Mouse (Mus musculus): ENCODE data around the gene Mcl1. TPM values are rescaled to one million over a fixed set of nuclear protein-coding genes. Genes with fewer than 3 reads are reported as not detected.
A peak's percentile ranks its signal among the peaks of the same experiment; 100 is the strongest.
"Not testable (repeated sequence)": the region's sequence is repeated elsewhere in the genome, so short reads cannot be mapped to it uniquely, and the experiment has no call there.

Mcl1 gene
- polyA plus RNA-seq (2014; fragmentation: Nextera tagmentation; extraction: Ambion mirVana) = 62.0 and 65.8 TPM in 2 replicates

GRCm38 (mm10) chr3:95658236-95658867 lies at the start of gene Mcl1:
Gene Mcl1 (plus strand): TSS chr3:95658788.
- H3K9ac ChIP-seq (ENCODE audit: low read depth, low read length) = peak within 1 kb of the TSS; percentile 100

GRCm38 (mm10) chr3:95609195-95609594 lies 49.4 kb upstream of the Mcl1 start:
- H3K9me3 ChIP-seq (ENCODE audit: control insufficient read depth, low read length) = no peaks in the 10 kb centered on the region
- WGBS = 64% methylated on average over 3 of the region's 3 CpGs
- no peak overlapping the region for H3K4me2 ChIP-seq (ENCODE audit: low read depth, low read length)
- ATAC-seq (ENCODE audit: low read depth) (no peak), DNase-seq (ENCODE audit: low spot score) (no peak)
- no peak overlapping the region for H3K27ac ChIP-seq (replicated peaks; ENCODE audit: low read depth, low read length)
- H3K9ac ChIP-seq (ENCODE audit: low read depth, low read length) = no peak overlapping the region
- H3K4me1 ChIP-seq (ENCODE audit: control insufficient read depth, insufficient read depth, low read length) = no peaks in the 10 kb centered on the region
- no peaks in the 10 kb centered on the region for H3K27me3 ChIP-seq (replicated peaks; ENCODE audit: control insufficient read depth, insufficient read depth, low read length)
- no peak overlapping the region for H3K4me3 ChIP-seq (ENCODE audit: low read depth, low read length)
- H3K36me3 ChIP-seq (ENCODE audit: control insufficient read depth, insufficient read depth, low read length) = peaks cover 46% of the 10 kb centered on the region

More at GRCm38 (mm10) chr3:95658236-95658867, at the start of gene Mcl1:
- peaks cover 33% of the 10 kb centered on the region for H3K36me3 ChIP-seq (ENCODE audit: control insufficient read depth, insufficient read depth, low read length)
- DNase-seq (ENCODE audit: low spot score) (peak; percentile 98), ATAC-seq (ENCODE audit: low read depth) (peak; percentile 97)
- no peaks in the 10 kb centered on the region for H3K9me3 ChIP-seq (ENCODE audit: control insufficient read depth, low read length)
- 0% methylated on average over 31 of the region's 43 CpGs for WGBS
- H3K27ac ChIP-seq (replicated peaks; ENCODE audit: low read depth, low read length) = peak within 1 kb of the TSS; percentile 99
- H3K4me3 ChIP-seq (ENCODE audit: low read depth, low read length) = peak within 1 kb of the TSS; percentile 99
- H3K27me3 ChIP-seq (replicated peaks; ENCODE audit: control insufficient read depth, insufficient read depth, low read length) = no peaks in the 10 kb centered on the region
- peak within 1 kb of the TSS; percentile 75 for H3K4me2 ChIP-seq (ENCODE audit: low read depth, low read length)
- H3K4me1 ChIP-seq (ENCODE audit: control insufficient read depth, insufficient read depth, low read length) = peaks cover 26% of the 10 kb centered on the region

GRCm38 (mm10) chr3:95613996-95614395 lies 44.6 kb upstream of the Mcl1 start:
- Histone ChIP-seq H3K9me3 (ENCODE audit: control insufficient read depth, low read length) (no peaks in the 10 kb centered on the region), H3K27ac (replicated peaks; ENCODE audit: low read depth, low read length) (no peak overlapping the region), H3K36me3 (ENCODE audit: control insufficient read depth, insufficient read depth, low read length) (peaks cover 52% of the 10 kb centered on the region), H3K4me3 (ENCODE audit: low read depth, low read length) (no peak overlapping the region), H3K4me1 (ENCODE audit: control insufficient read depth, insufficient read depth, low read length) (no peaks in the 10 kb centered on the region), H3K9ac (ENCODE audit: low read depth, low read length) (no peak overlapping the region), H3K27me3 (replicated peaks; ENCODE audit: control insufficient read depth, insufficient read depth, low read length) (no peaks in the 10 kb centered on the region), H3K4me2 (ENCODE audit: low read depth, low read length) (no peak overlapping the region)
- 89% methylated on average over 1 of the region's 1 CpGs for WGBS
- DNase-seq (ENCODE audit: low spot score) = no peak
- no peak for ATAC-seq (ENCODE audit: low read depth)

- Histone ChIP-seq H3K4me2 (ENCODE audit: low read depth, low read length) (no peak overlapping the region), H3K27me3 (replicated peaks; ENCODE audit: control insufficient read depth, insufficient read depth, low read length) (no peaks in the 10 kb centered on the region), H3K4me3 (ENCODE audit: low read depth, low read length) (no peak overlapping the region), H3K4me1 (ENCODE audit: control insufficient read depth, insufficient read depth, low read length) (no peaks in the 10 kb centered on the region), H3K36me3 (ENCODE audit: control insufficient read depth, insufficient read depth, low read length) (peaks cover 52% of the 10 kb centered on the region), H3K9me3 (ENCODE audit: control insufficient read depth, low read length) (no peaks in the 10 kb centered on the region), H3K27ac (replicated peaks; ENCODE audit: low read depth, low read length) (no peak overlapping the region), H3K9ac (ENCODE audit: low read depth, low read length) (no peak overlapping the region)
- ATAC-seq (ENCODE audit: low read depth) (no peak), DNase-seq (ENCODE audit: low spot score) (no peak)
- 55% methylated on average over 1 of the region's 1 CpGs for WGBS
These were observed 40.1 kb upstream of the Mcl1 start for GRCm38 (mm10) chr3:95618511-95618910.

GRCm38 (mm10) chr3:95621241-95621640 lies 37.3 kb upstream of the Mcl1 start:
- ATAC-seq (ENCODE audit: low read depth) (no peak), DNase-seq (ENCODE audit: low spot score) (no peak)
- Histone ChIP-seq H3K36me3 (ENCODE audit: control insufficient read depth, insufficient read depth, low read length) (peaks cover 40% of the 10 kb centered on the region), H3K9ac (ENCODE audit: low read depth, low read length) (no peak overlapping the region), H3K4me2 (ENCODE audit: low read depth, low read length) (no peak overlapping the region), H3K9me3 (ENCODE audit: control insufficient read depth, low read length) (no peaks in the 10 kb centered on the region), H3K27ac (replicated peaks; ENCODE audit: low read depth, low read length) (no peak overlapping the region), H3K4me1 (ENCODE audit: control insufficient read depth, insufficient read depth, low read length) (peaks cover 4% of the 10 kb centered on the region), H3K4me3 (ENCODE audit: low read depth, low read length) (no peak overlapping the region), H3K27me3 (replicated peaks; ENCODE audit: control insufficient read depth, insufficient read depth, low read length) (no peaks in the 10 kb centered on the region)
- 73% methylated on average over 1 of the region's 1 CpGs for WGBS

DNA sequence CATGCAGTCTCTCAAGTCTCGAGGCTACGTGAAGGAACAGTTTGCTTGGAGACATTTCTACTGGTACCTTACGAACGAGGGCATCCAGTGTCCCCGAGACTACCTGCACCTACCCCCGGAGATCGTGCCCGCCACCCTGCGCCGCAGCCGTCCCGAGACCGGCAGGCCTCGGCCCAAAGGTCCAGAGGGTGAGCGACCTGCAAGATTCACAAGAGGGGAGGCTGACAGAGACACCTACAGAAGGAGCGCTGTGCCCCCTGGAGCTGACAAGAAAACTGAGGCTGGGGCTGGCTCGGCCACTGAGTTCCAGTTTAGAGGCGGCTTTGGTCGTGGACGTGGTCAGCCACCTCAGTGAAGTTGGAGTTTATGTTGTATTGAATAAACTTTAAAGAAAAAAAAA lies 36.2 kb upstream of the Mcl1 start:
- not testable (repeated sequence) for H3K27ac ChIP-seq (replicated peaks; ENCODE audit: low read depth, low read length); H3K4me3 ChIP-seq (ENCODE audit: low read depth, low read length); DNase-seq (ENCODE audit: low spot score); H3K27me3 ChIP-seq (replicated peaks; ENCODE audit: control insufficient read depth, insufficient read depth, low read length); H3K4me2 ChIP-seq (ENCODE audit: low read depth, low read length); ATAC-seq (ENCODE audit: low read depth); H3K4me1 ChIP-seq (ENCODE audit: control insufficient read depth, insufficient read depth, low read length); H3K9me3 ChIP-seq (ENCODE audit: control insufficient read depth, low read length); H3K9ac ChIP-seq (ENCODE audit: low read depth, low read length)
- peaks cover 38% of the 10 kb centered on the region for H3K36me3 ChIP-seq (ENCODE audit: control insufficient read depth, insufficient read depth, low read length)
- WGBS = 93% methylated on average over 20 of the region's 20 CpGs

DNA sequence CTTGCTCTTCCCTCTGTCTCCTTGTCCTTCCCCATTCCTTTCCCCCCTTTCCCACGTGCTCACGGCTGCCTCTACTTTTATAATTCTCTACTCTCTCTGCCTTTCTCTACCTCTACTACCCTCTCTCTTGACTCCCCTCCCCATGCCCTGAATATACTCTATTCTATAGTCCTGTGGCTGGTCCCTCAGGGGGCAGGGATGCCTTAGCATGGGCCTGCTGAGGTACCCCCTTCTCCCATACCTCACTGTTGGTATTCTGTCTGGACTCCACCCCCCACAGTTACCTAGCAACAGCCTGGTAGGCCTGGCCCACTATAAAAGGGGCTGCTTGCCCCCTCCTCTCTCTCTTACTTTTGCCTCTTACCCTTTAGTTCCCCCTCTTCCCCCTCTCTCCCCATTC lies 35.0 kb upstream of the Mcl1 start:
- no peaks in the 10 kb centered on the region for H3K27me3 ChIP-seq (replicated peaks; ENCODE audit: control insufficient read depth, insufficient read depth, low read length)
- DNase-seq (ENCODE audit: low spot score) (no peak), ATAC-seq (ENCODE audit: low read depth) (no peak)
- H3K9me3 ChIP-seq (ENCODE audit: control insufficient read depth, low read length) = no peaks in the 10 kb centered on the region
- H3K36me3 ChIP-seq (ENCODE audit: control insufficient read depth, insufficient read depth, low read length) = peaks cover 40% of the 10 kb centered on the region
- no peak overlapping the region for H3K9ac ChIP-seq (ENCODE audit: low read depth, low read length)
- no peak overlapping the region for H3K4me2 ChIP-seq (ENCODE audit: low read depth, low read length)
- H3K4me1 ChIP-seq (ENCODE audit: control insufficient read depth, insufficient read depth, low read length) = peaks cover 5% of the 10 kb centered on the region
- WGBS = 75% methylated on average over 2 of the region's 2 CpGs
- no peak overlapping the region for H3K27ac ChIP-seq (replicated peaks; ENCODE audit: low read depth, low read length)
- no peak overlapping the region for H3K4me3 ChIP-seq (ENCODE audit: low read depth, low read length)

GRCm38 (mm10) chr3:95623991-95624515 lies 34.5 kb upstream of the Mcl1 start:
- not testable (repeated sequence) for ATAC-seq (ENCODE audit: low read depth)
- H3K36me3 ChIP-seq (ENCODE audit: control insufficient read depth, insufficient read depth, low read length) = peaks cover 42% of the 10 kb centered on the region

More at GRCm38 (mm10) chr3:95623991-95624515, 34.5 kb upstream of the Mcl1 start:
- Histone ChIP-seq H3K4me3 (ENCODE audit: low read depth, low read length) (peak overlapping the region; percentile 57), H3K27ac (replicated peaks; ENCODE audit: low read depth, low read length) (peak overlapping the region; percentile 84), H3K9ac (ENCODE audit: low read depth, low read length) (peak overlapping the region; percentile 55), H3K4me2 (ENCODE audit: low read depth, low read length) (peak overlapping the region; percentile 51)
- not testable (repeated sequence) for H3K4me1 ChIP-seq (ENCODE audit: control insufficient read depth, insufficient read depth, low read length); H3K27me3 ChIP-seq (replicated peaks; ENCODE audit: control insufficient read depth, insufficient read depth, low read length); H3K9me3 ChIP-seq (ENCODE audit: control insufficient read depth, low read length); DNase-seq (ENCODE audit: low spot score)
- 67% methylated on average over 5 of the region's 5 CpGs for WGBS
